Mouse (Mus musculus): ENCODE data around the gene Arhgef10l. TPM values are rescaled to one million over a fixed set of nuclear protein-coding genes. Genes with fewer than 3 reads are reported as not detected.

Arhgef10l gene
- polyA plus RNA-seq, 1 experiment from 2014 or later, result 12.1 TPM

GRCm38 (mm10) chr4:140467254-140467791, 198.5 kb downstream of the Arhgef10l start:
- Histone ChIP-seq H3K9me3 (ENCODE audit: control insufficient read depth, low read length) (no peaks in the 10 kb centered on the region), H3K4me1 (ENCODE audit: control insufficient read depth, insufficient read depth, low read length) (no peaks in the 10 kb centered on the region), H3K36me3 (ENCODE audit: control insufficient read depth, insufficient read depth, low read length) (no peaks in the 10 kb centered on the region), H3K27ac (ENCODE audit: low read length) (no peak overlapping the region), H3K9ac (ENCODE audit: low read depth, low read length) (no peak overlapping the region), H3K27me3 (replicated peaks; ENCODE audit: control insufficient read depth, insufficient read depth, low read length) (no peaks in the 10 kb centered on the region), H3K4me3 (ENCODE audit: low read length) (no peak overlapping the region), H3K4me2 (ENCODE audit: low read depth, low read length) (no peak overlapping the region)
- WGBS, result 71% methylated on average over 17 of the region's 17 CpGs
- ATAC-seq, result no peak

Small RNAs within 50 kb of the gene (microRNA-seq; reads per million reads assigned to microRNA genes)
- gene Gm23045, result not detected

Other genes with a start within 250 kb of the Arhgef10l start
- gene Rcc2, start 34.5 kb upstream of the Arhgef10l start, polyA plus RNA-seq (2015; fragmentation: Nextera tagmentation; extraction: Ambion mirVana), result 12.6 and 13.7 TPM in 2 replicates
- gene Padi6, start 76.6 kb upstream of the Arhgef10l start, polyA plus RNA-seq (2015; fragmentation: Nextera tagmentation; extraction: Ambion mirVana), result 0.07 TPM in 2 replicates
- gene Padi4, start 108.2 kb upstream of the Arhgef10l start, polyA plus RNA-seq (2015; fragmentation: Nextera tagmentation; extraction: Ambion mirVana), result 4.4 and 5.9 TPM in 2 replicates
- 0.51 and 0.56 TPM in 2 replicates for gene Padi3, start 144.6 kb upstream of the Arhgef10l start, polyA plus RNA-seq (2015; fragmentation: Nextera tagmentation; extraction: Ambion mirVana)
- gene Padi1, start 179.8 kb upstream of the Arhgef10l start, polyA plus RNA-seq (2015; fragmentation: Nextera tagmentation; extraction: Ambion mirVana), result 0.28 and 0.43 TPM in 2 replicates
- 3.0 and 3.5 TPM in 2 replicates for gene Padi2, start 240.3 kb upstream of the Arhgef10l start, polyA plus RNA-seq (2015; fragmentation: Nextera tagmentation; extraction: Ambion mirVana)